Mouse (Mus musculus): ENCODE measurements around the gene Slc35d1.

GRCm38 (mm10) chr4:103151946-103152345 lies 63.0 kb downstream of the Slc35d1 start:
- TF ChIP-seq CTCF (IDR thresholded peaks at IDR 0.05; ENCODE audit: insufficient read depth, low read length), result no peak
- TF ChIP-seq POLR2A (IDR thresholded peaks at IDR 0.05; ENCODE audit: borderline replicate concordance, extremely low read depth, low read depth, low read length), result no peak
